Mouse (Mus musculus): ENCODE measurements around the gene Foxk1. TPM values are rescaled to one million over a fixed set of nuclear protein-coding genes. Genes with fewer than 3 reads are reported as not detected.

Gene Foxk1
- polyA plus RNA-seq, 1 experiment, result 8.2 TPM

DNA sequence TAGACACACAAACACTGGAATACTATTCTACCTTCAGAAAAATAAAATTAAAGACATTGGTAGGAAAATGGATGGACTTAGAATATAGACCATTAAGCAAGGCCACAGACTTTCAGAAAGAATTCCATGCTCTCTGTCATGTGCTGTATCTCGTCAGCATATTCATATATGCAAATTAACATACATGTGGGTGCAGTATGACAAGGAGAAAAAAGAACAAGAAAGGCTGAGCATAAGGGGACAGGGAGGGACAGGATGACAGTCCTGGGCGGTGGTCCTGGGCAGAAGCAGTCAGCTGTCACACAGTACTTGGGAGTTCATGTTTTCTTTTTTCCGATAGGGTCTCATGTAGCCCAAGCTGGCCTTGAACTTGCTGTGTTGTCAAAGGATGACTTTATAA lies 22.4 kb downstream of the Foxk1 start:
- Histone ChIP-seq H3K4me3 (ENCODE audit: insufficient read depth, poor library complexity, severe bottlenecking) (no peak overlapping the region), H3K36me3 (ENCODE audit: control insufficient read depth, insufficient read depth) (peaks cover 3% of the 10 kb centered on the region), H3K27me3 (ENCODE audit: control insufficient read depth, insufficient read depth, insufficient read length) (no peaks in the 10 kb centered on the region), H3K79me3 (ENCODE audit: low read depth) (peaks cover 1% of the 10 kb centered on the region), H3K79me2 (ENCODE audit: control insufficient read depth, insufficient read depth) (peaks cover 39% of the 10 kb centered on the region), H3ac (ENCODE audit: control insufficient read depth, insufficient read length, low read depth) (no peak overlapping the region)
- TF ChIP-seq FOSL1 (IDR thresholded peaks at IDR 0.05; ENCODE audit: insufficient read depth, low read length, poor library complexity, severe bottlenecking) (no peak), CEBPB (IDR thresholded peaks at IDR 0.05; ENCODE audit: low read depth) (no peak), USF1 (IDR thresholded peaks at IDR 0.05; ENCODE audit: low read depth) (no peak), CTCF (IDR thresholded peaks at IDR 0.05; ENCODE audit: control insufficient read depth, insufficient read depth, insufficient read length) (no peak), MAX (IDR thresholded peaks at IDR 0.05) (no peak), MYOD1 (IDR thresholded peaks at IDR 0.05; ENCODE audit: control insufficient read depth, insufficient read length, low read depth) (no peak)

DNA sequence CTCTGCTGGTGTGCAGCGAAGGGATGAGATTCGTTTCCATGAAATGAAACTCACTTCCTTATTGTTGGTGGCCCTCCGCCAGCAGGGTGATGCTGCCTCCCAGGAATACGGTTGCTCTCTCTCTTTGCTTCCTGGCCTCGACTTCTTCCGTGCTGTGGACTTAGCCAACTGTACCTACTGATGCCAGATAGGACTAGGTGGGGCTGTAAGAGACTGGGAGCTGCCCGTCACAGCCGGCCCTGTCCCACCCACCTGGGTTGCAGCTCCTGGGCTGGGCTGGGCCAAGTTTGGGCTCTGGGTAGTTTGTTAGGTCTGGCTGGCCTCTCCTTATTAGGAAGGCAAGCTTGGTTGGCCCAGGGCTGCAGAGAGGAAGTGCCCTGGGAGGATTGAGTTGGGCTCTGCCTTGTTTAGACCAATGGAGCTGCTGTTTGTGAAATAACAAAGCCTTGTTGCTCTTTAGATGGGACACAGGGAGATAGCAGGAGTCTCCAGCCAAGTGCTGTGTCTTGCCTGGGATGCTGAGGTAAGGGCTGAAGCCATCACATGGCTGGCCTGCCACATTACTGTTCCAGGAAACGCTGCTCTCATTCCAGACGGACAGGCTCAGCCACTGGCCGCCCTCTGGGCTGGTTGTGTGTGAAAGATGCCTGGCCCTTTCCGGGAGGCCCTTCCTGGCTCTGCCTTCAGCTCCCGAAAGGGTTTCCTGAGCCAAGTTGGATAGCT lies 23.5 kb downstream of the Foxk1 start:
- TF ChIP-seq MYOG (IDR thresholded peaks at IDR 0.05; ENCODE audit: control insufficient read depth, extremely low read depth, insufficient read length) (no peak), USF1 (IDR thresholded peaks at IDR 0.05; ENCODE audit: low read depth) (no peak), MAX (IDR thresholded peaks at IDR 0.05) (no peak), FOSL1 (IDR thresholded peaks at IDR 0.05; ENCODE audit: insufficient read depth, low read length, poor library complexity, severe bottlenecking) (no peak), MYOD1 (IDR thresholded peaks at IDR 0.05; ENCODE audit: control insufficient read depth, insufficient read length, low read depth) (no peak), CTCF (IDR thresholded peaks at IDR 0.05; ENCODE audit: control insufficient read depth, insufficient read depth, insufficient read length) (no peak), CEBPB (IDR thresholded peaks at IDR 0.05; ENCODE audit: low read depth) (no peak)
- Histone ChIP-seq H3ac (ENCODE audit: control insufficient read depth, insufficient read length, low read depth) (no peak overlapping the region), H3K4me3 (ENCODE audit: insufficient read depth, poor library complexity, severe bottlenecking) (no peak overlapping the region)

DNA sequence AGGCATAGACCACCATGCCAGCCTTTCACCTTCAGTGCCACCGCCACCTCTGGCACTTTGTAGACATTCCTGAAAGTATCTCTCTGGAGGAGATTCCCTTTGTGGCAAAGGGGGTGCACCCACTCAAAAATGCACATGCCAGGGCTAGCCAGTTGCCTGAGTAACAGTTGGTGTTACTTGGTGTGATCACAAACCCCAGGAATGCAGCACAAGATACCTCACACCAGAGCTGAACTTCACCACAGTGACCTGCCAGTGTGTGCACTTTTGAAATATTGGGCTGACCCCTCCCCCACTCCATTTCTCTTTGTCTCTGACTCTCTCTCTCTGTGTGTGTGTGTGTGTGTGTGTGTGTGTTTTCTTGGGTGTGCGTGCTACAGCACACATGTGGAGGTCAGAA lies 25.2 kb downstream of the Foxk1 start:
- no peak overlapping the region for H3K4me3 ChIP-seq (ENCODE audit: insufficient read depth, poor library complexity, severe bottlenecking)
- TF ChIP-seq MYOG (IDR thresholded peaks at IDR 0.05; ENCODE audit: control insufficient read depth, extremely low read depth, insufficient read length) (no peak), MYOD1 (IDR thresholded peaks at IDR 0.05; ENCODE audit: control insufficient read depth, insufficient read length, low read depth) (no peak), USF1 (IDR thresholded peaks at IDR 0.05; ENCODE audit: low read depth) (no peak)
- H3K27me3 ChIP-seq (ENCODE audit: control insufficient read depth, insufficient read depth, insufficient read length), result no peaks in the 10 kb centered on the region
- H3ac ChIP-seq (ENCODE audit: control insufficient read depth, insufficient read length, low read depth), result no peak overlapping the region
- peaks cover 39% of the 10 kb centered on the region for H3K79me2 ChIP-seq (ENCODE audit: control insufficient read depth, insufficient read depth)
- no peaks in the 10 kb centered on the region for H3K36me3 ChIP-seq (ENCODE audit: control insufficient read depth, insufficient read depth)
- peaks cover 5% of the 10 kb centered on the region for H3K79me3 ChIP-seq (ENCODE audit: low read depth)

More for the DNA sequence above, 23.5 kb downstream of the Foxk1 start:
- Histone ChIP-seq H3K27me3 (ENCODE audit: control insufficient read depth, insufficient read depth, insufficient read length) (no peaks in the 10 kb centered on the region), H3K79me2 (ENCODE audit: control insufficient read depth, insufficient read depth) (peaks cover 39% of the 10 kb centered on the region), H3K36me3 (ENCODE audit: control insufficient read depth, insufficient read depth) (peaks cover 3% of the 10 kb centered on the region), H3K79me3 (ENCODE audit: low read depth) (peaks cover 5% of the 10 kb centered on the region)

DNA sequence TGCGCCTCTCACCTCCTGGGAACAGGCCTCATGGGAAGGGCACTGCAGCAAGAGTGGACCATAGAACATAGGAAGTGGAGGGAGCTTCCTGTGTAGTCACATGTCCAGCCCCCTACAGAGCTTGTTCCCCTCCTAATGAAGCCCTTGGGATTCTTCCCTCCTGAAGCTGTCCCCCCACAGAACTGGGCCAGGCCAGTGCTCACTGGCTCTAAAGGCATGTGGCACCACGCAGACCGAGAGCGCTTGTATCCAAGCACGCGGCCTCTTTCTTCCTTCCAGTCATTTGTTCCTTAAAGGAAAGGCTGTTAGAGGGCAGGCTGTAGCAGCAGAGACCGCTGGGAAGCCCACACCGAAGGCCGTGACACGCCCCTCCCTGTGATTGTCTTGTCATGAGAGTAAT lies 26.6 kb downstream of the Foxk1 start:
- Histone ChIP-seq H3K36me3 (ENCODE audit: control insufficient read depth, insufficient read depth) (no peaks in the 10 kb centered on the region), H3K27me3 (ENCODE audit: control insufficient read depth, insufficient read depth, insufficient read length) (no peaks in the 10 kb centered on the region), H3K79me2 (ENCODE audit: control insufficient read depth, insufficient read depth) (peaks cover 40% of the 10 kb centered on the region), H3K4me3 (ENCODE audit: insufficient read depth, poor library complexity, severe bottlenecking) (no peak overlapping the region), H3ac (ENCODE audit: control insufficient read depth, insufficient read length, low read depth) (no peak overlapping the region), H3K79me3 (ENCODE audit: low read depth) (peaks cover 5% of the 10 kb centered on the region)
- TF ChIP-seq MYOD1 (IDR thresholded peaks at IDR 0.05; ENCODE audit: control insufficient read depth, insufficient read length, low read depth), result no peak
- TF ChIP-seq CEBPB (IDR thresholded peaks at IDR 0.05; ENCODE audit: low read depth), result no peak
- no peak for TF ChIP-seq MAX (IDR thresholded peaks at IDR 0.05)
- TF ChIP-seq MYOG (IDR thresholded peaks at IDR 0.05; ENCODE audit: control insufficient read depth, extremely low read depth, insufficient read length), result no peak
- TF ChIP-seq CTCF (IDR thresholded peaks at IDR 0.05; ENCODE audit: control insufficient read depth, insufficient read depth, insufficient read length), result no peak
- TF ChIP-seq USF1 (IDR thresholded peaks at IDR 0.05; ENCODE audit: low read depth), result no peak
- TF ChIP-seq FOSL1 (IDR thresholded peaks at IDR 0.05; ENCODE audit: insufficient read depth, low read length, poor library complexity, severe bottlenecking), result no peak

DNA sequence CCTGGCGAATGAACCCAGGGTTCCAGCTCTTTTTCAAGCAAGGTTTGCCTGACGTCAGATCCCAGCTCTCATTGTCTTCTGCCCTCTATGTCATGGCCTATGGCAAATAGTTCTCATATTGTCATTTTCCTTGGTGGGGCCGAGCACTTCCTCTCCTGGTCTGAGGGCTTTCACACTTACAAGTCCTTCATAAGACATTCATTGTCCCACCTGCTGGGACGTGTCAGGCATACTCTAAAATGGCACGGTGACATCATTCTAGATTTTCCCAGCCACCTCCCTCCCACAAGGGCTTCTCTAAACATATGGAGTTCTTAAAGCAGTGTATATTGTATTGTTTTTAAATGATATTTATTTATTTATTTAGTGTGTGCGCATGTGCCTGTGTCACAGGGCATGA lies 27.4 kb downstream of the Foxk1 start:
- Histone ChIP-seq H3K79me2 (ENCODE audit: control insufficient read depth, insufficient read depth) (peaks cover 47% of the 10 kb centered on the region), H3K79me3 (ENCODE audit: low read depth) (peaks cover 5% of the 10 kb centered on the region), H3ac (ENCODE audit: control insufficient read depth, insufficient read length, low read depth) (no peak overlapping the region), H3K4me3 (ENCODE audit: insufficient read depth, poor library complexity, severe bottlenecking) (no peak overlapping the region), H3K27me3 (ENCODE audit: control insufficient read depth, insufficient read depth, insufficient read length) (no peaks in the 10 kb centered on the region), H3K36me3 (ENCODE audit: control insufficient read depth, insufficient read depth) (no peaks in the 10 kb centered on the region)
- TF ChIP-seq USF1 (IDR thresholded peaks at IDR 0.05; ENCODE audit: low read depth), result no peak
- no peak for TF ChIP-seq MYOG (IDR thresholded peaks at IDR 0.05; ENCODE audit: control insufficient read depth, extremely low read depth, insufficient read length)
- no peak for TF ChIP-seq CTCF (IDR thresholded peaks at IDR 0.05; ENCODE audit: control insufficient read depth, insufficient read depth, insufficient read length)
- TF ChIP-seq CEBPB (IDR thresholded peaks at IDR 0.05; ENCODE audit: low read depth), result no peak
- no peak for TF ChIP-seq FOSL1 (IDR thresholded peaks at IDR 0.05; ENCODE audit: insufficient read depth, low read length, poor library complexity, severe bottlenecking)
- TF ChIP-seq MYOD1 (IDR thresholded peaks at IDR 0.05; ENCODE audit: control insufficient read depth, insufficient read length, low read depth), result no peak
- no peak for TF ChIP-seq MAX (IDR thresholded peaks at IDR 0.05)

DNA sequence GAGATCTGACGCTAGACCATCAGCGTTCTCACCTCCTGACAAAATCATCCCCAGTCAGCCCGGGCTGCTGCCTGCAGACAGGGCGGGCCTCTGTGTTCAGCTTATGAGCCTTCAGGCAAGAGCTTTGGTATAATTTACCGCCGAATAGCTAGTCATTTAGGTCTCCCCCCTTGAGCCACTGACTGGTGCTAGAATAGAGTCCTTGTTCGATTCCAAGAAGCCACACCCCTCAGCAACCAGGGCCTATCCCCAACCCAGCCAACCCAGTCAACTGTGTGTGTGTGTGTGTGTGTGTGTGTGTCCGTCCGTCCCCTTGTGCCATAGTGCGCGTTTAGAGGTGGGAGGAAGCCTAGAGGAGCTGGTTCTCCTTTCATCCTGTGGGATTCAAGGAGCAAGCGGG lies 29.7 kb downstream of the Foxk1 start:
- peaks cover 28% of the 10 kb centered on the region for H3K79me2 ChIP-seq (ENCODE audit: control insufficient read depth, insufficient read depth)
- H3K27me3 ChIP-seq (ENCODE audit: control insufficient read depth, insufficient read depth, insufficient read length), result no peaks in the 10 kb centered on the region
- H3K4me3 ChIP-seq (ENCODE audit: insufficient read depth, poor library complexity, severe bottlenecking), result no peak overlapping the region
- peaks cover 2% of the 10 kb centered on the region for H3K36me3 ChIP-seq (ENCODE audit: control insufficient read depth, insufficient read depth)
- TF ChIP-seq MYOD1 (IDR thresholded peaks at IDR 0.05; ENCODE audit: control insufficient read depth, insufficient read length, low read depth) (no peak), USF1 (IDR thresholded peaks at IDR 0.05; ENCODE audit: low read depth) (no peak), FOSL1 (IDR thresholded peaks at IDR 0.05; ENCODE audit: insufficient read depth, low read length, poor library complexity, severe bottlenecking) (no peak)
- H3ac ChIP-seq (ENCODE audit: control insufficient read depth, insufficient read length, low read depth), result no peak overlapping the region
- peaks cover 3% of the 10 kb centered on the region for H3K79me3 ChIP-seq (ENCODE audit: low read depth)
